Mouse (Mus musculus): ENCODE results near the gene Cbx6. TPM values are rescaled to one million over a fixed set of nuclear protein-coding genes. Genes with fewer than 3 reads are reported as not detected.
A peak's percentile ranks its signal among the peaks of the same experiment; 100 is the strongest.

Cbx6 gene
- polyA plus RNA-seq (2014; fragmentation: Nextera tagmentation; extraction: Ambion mirVana), result 38.7 and 40.4 TPM in 2 replicates

GRCm38 (mm10) chr15:79834130-79834880 is at the start of gene Cbx6, which contains the start of gene Npcd:
TSS of gene Cbx6 (minus strand) at chr15:79834688.
TSS of gene Npcd (minus strand) at chr15:79834237.
- H3K27me3 ChIP-seq (ENCODE audit: control insufficient read depth, insufficient read depth, low read length), result no peaks in the 10 kb centered on the region
- peak within 1 kb of the TSS; percentile 95 for H3K27ac ChIP-seq (ENCODE audit: low read length)
- peak; percentile 87 for ATAC-seq (ENCODE audit: insufficient number of reproducible peaks, insufficient read depth, low FRiP score, low read depth)
- no peaks in the 10 kb centered on the region for H3K9me3 ChIP-seq (ENCODE audit: control insufficient read depth, low read depth, low read length)
- WGBS, result under 1% methylated on average over 58 of the region's 58 CpGs
- peak within 1 kb of the TSS; percentile 88 for H3K4me3 ChIP-seq (ENCODE audit: low read depth, low read length)
- H3K36me3 ChIP-seq (ENCODE audit: control insufficient read depth, insufficient read depth, low read length), result peaks cover 6% of the 10 kb centered on the region; the same call in 1 of the 2 replicates
- H3K9ac ChIP-seq (replicated peaks; ENCODE audit: low read depth, low read length), result peak within 1 kb of the TSS; percentile 76
- peaks cover 20% of the 10 kb centered on the region for H3K4me1 ChIP-seq (ENCODE audit: control insufficient read depth, insufficient read depth, low read length)
- peak within 1 kb of the TSS; percentile 80 for H3K4me2 ChIP-seq (replicated peaks; ENCODE audit: low read depth, low read length)

- H3K4me2 ChIP-seq (replicated peaks; ENCODE audit: low read depth, low read length), result peak overlapping the region; percentile 49
- WGBS, result under 1% methylated on average over 30 of the region's 30 CpGs
- peaks cover 8% of the 10 kb centered on the region for H3K4me1 ChIP-seq (ENCODE audit: control insufficient read depth, insufficient read depth, low read length)
- peak; percentile 70; the same call in 1 of the 2 replicates for ATAC-seq (ENCODE audit: insufficient number of reproducible peaks, insufficient read depth, low FRiP score, low read depth)
- H3K36me3 ChIP-seq (ENCODE audit: control insufficient read depth, insufficient read depth, low read length), result no peaks in the 10 kb centered on the region
- H3K9me3 ChIP-seq (ENCODE audit: control insufficient read depth, low read depth, low read length), result no peaks in the 10 kb centered on the region
- no peaks in the 10 kb centered on the region for H3K27me3 ChIP-seq (ENCODE audit: control insufficient read depth, insufficient read depth, low read length)
- peak overlapping the region; percentile 40; the same call in 1 of the 2 replicates for H3K9ac ChIP-seq (replicated peaks; ENCODE audit: low read depth, low read length)
- H3K4me3 ChIP-seq (ENCODE audit: low read depth, low read length), result peak overlapping the region; percentile 42
- peak overlapping the region; percentile 80; the same call in 1 of the 2 replicates for H3K27ac ChIP-seq (ENCODE audit: low read length)
Measured at GRCm38 (mm10) chr15:79883352-79883822, 48.9 kb upstream of the Cbx6 start.

GRCm38 (mm10) chr15:79882623-79883267 is 48.3 kb upstream of the Cbx6 start:
- H3K27ac ChIP-seq (ENCODE audit: low read length), result no peak overlapping the region
- no peaks in the 10 kb centered on the region for H3K27me3 ChIP-seq (ENCODE audit: control insufficient read depth, insufficient read depth, low read length)
- H3K4me2 ChIP-seq (replicated peaks; ENCODE audit: low read depth, low read length), result peak overlapping the region; percentile 49
- no peak for ATAC-seq (ENCODE audit: insufficient number of reproducible peaks, insufficient read depth, low FRiP score, low read depth)
- peak overlapping the region; percentile 42 for H3K4me3 ChIP-seq (ENCODE audit: low read depth, low read length)
- H3K9me3 ChIP-seq (ENCODE audit: control insufficient read depth, low read depth, low read length), result no peaks in the 10 kb centered on the region
- H3K9ac ChIP-seq (replicated peaks; ENCODE audit: low read depth, low read length), result 0 out of 2 replicates have a peak overlapping the region, but pooled peaks have one; percentile 40
- peaks cover 8% of the 10 kb centered on the region for H3K4me1 ChIP-seq (ENCODE audit: control insufficient read depth, insufficient read depth, low read length)
- H3K36me3 ChIP-seq (ENCODE audit: control insufficient read depth, insufficient read depth, low read length), result no peaks in the 10 kb centered on the region
- 31% methylated on average over 19 of the region's 19 CpGs for WGBS

GRCm38 (mm10) chr15:79880477-79880876 is 46.0 kb upstream of the Cbx6 start:
- Histone ChIP-seq H3K4me3 (ENCODE audit: low read depth, low read length) (no peak overlapping the region), H3K4me1 (ENCODE audit: control insufficient read depth, insufficient read depth, low read length) (peaks cover 8% of the 10 kb centered on the region), H3K4me2 (replicated peaks; ENCODE audit: low read depth, low read length) (no peak overlapping the region), H3K27ac (ENCODE audit: low read length) (no peak overlapping the region), H3K36me3 (ENCODE audit: control insufficient read depth, insufficient read depth, low read length) (no peaks in the 10 kb centered on the region), H3K27me3 (ENCODE audit: control insufficient read depth, insufficient read depth, low read length) (no peaks in the 10 kb centered on the region), H3K9me3 (ENCODE audit: control insufficient read depth, low read depth, low read length) (no peaks in the 10 kb centered on the region), H3K9ac (replicated peaks; ENCODE audit: low read depth, low read length) (no peak overlapping the region)
- 80% methylated on average over 3 of the region's 3 CpGs for WGBS
- ATAC-seq (ENCODE audit: insufficient number of reproducible peaks, insufficient read depth, low FRiP score, low read depth), result no peak

GRCm38 (mm10) chr15:79879319-79879718 is 44.8 kb upstream of the Cbx6 start:
- Histone ChIP-seq H3K27me3 (ENCODE audit: control insufficient read depth, insufficient read depth, low read length) (no peaks in the 10 kb centered on the region), H3K9me3 (ENCODE audit: control insufficient read depth, low read depth, low read length) (no peaks in the 10 kb centered on the region), H3K4me1 (ENCODE audit: control insufficient read depth, insufficient read depth, low read length) (peaks cover 8% of the 10 kb centered on the region), H3K36me3 (ENCODE audit: control insufficient read depth, insufficient read depth, low read length) (no peaks in the 10 kb centered on the region), H3K27ac (ENCODE audit: low read length) (peak overlapping the region; percentile 94), H3K4me2 (replicated peaks; ENCODE audit: low read depth, low read length) (peak overlapping the region; percentile 33), H3K9ac (replicated peaks; ENCODE audit: low read depth, low read length) (no peak overlapping the region), H3K4me3 (ENCODE audit: low read depth, low read length) (peak overlapping the region; percentile 8; the same call in 1 of the 2 replicates)
- WGBS, result 18% methylated on average over 13 of the region's 13 CpGs
- ATAC-seq (ENCODE audit: insufficient number of reproducible peaks, insufficient read depth, low FRiP score, low read depth), result peak; percentile 86

- peak; percentile 24 for ATAC-seq (ENCODE audit: insufficient number of reproducible peaks, insufficient read depth, low FRiP score, low read depth)
- Histone ChIP-seq H3K9ac (replicated peaks; ENCODE audit: low read depth, low read length) (no peak overlapping the region), H3K27ac (ENCODE audit: low read length) (peak overlapping the region; percentile 94), H3K4me3 (ENCODE audit: low read depth, low read length) (peak overlapping the region; percentile 8; the same call in 1 of the 2 replicates), H3K27me3 (ENCODE audit: control insufficient read depth, insufficient read depth, low read length) (no peaks in the 10 kb centered on the region), H3K4me1 (ENCODE audit: control insufficient read depth, insufficient read depth, low read length) (peaks cover 8% of the 10 kb centered on the region), H3K4me2 (replicated peaks; ENCODE audit: low read depth, low read length) (peak overlapping the region; percentile 33), H3K36me3 (ENCODE audit: control insufficient read depth, insufficient read depth, low read length) (no peaks in the 10 kb centered on the region), H3K9me3 (ENCODE audit: control insufficient read depth, low read depth, low read length) (no peaks in the 10 kb centered on the region)
- WGBS, result 60% methylated on average over 6 of the region's 6 CpGs
Measured at GRCm38 (mm10) chr15:79878725-79879136, 44.2 kb upstream of the Cbx6 start.

- no peak for ATAC-seq (ENCODE audit: insufficient number of reproducible peaks, insufficient read depth, low FRiP score, low read depth)
- no peak overlapping the region for H3K27ac ChIP-seq (ENCODE audit: low read length)
- H3K9ac ChIP-seq (replicated peaks; ENCODE audit: low read depth, low read length), result no peak overlapping the region
- H3K4me2 ChIP-seq (replicated peaks; ENCODE audit: low read depth, low read length), result no peak overlapping the region
- 88% methylated on average over 18 of the region's 18 CpGs for WGBS
- H3K36me3 ChIP-seq (ENCODE audit: control insufficient read depth, insufficient read depth, low read length), result no peaks in the 10 kb centered on the region
- H3K9me3 ChIP-seq (ENCODE audit: control insufficient read depth, low read depth, low read length), result no peaks in the 10 kb centered on the region
- no peak overlapping the region for H3K4me3 ChIP-seq (ENCODE audit: low read depth, low read length)
- no peaks in the 10 kb centered on the region for H3K27me3 ChIP-seq (ENCODE audit: control insufficient read depth, insufficient read depth, low read length)
- peaks cover 8% of the 10 kb centered on the region for H3K4me1 ChIP-seq (ENCODE audit: control insufficient read depth, insufficient read depth, low read length)
Measured at GRCm38 (mm10) chr15:79875261-79875995, 40.9 kb upstream of the Cbx6 start.

GRCm38 (mm10) chr15:79873995-79874394 is 39.5 kb upstream of the Cbx6 start:
- H3K4me3 ChIP-seq (ENCODE audit: low read depth, low read length), result no peak overlapping the region
- ATAC-seq (ENCODE audit: insufficient number of reproducible peaks, insufficient read depth, low FRiP score, low read depth), result no peak

More at GRCm38 (mm10) chr15:79873995-79874394, 39.5 kb upstream of the Cbx6 start:
- no peaks in the 10 kb centered on the region for H3K27me3 ChIP-seq (ENCODE audit: control insufficient read depth, insufficient read depth, low read length)
- no peak overlapping the region for H3K4me2 ChIP-seq (replicated peaks; ENCODE audit: low read depth, low read length)
- H3K9ac ChIP-seq (replicated peaks; ENCODE audit: low read depth, low read length), result no peak overlapping the region
- H3K4me1 ChIP-seq (ENCODE audit: control insufficient read depth, insufficient read depth, low read length), result peaks cover 3% of the 10 kb centered on the region; the same call in 1 of the 2 replicates
- H3K36me3 ChIP-seq (ENCODE audit: control insufficient read depth, insufficient read depth, low read length), result no peaks in the 10 kb centered on the region
- 47% methylated on average over 2 of the region's 2 CpGs for WGBS
- no peak overlapping the region for H3K27ac ChIP-seq (ENCODE audit: low read length)
- no peaks in the 10 kb centered on the region for H3K9me3 ChIP-seq (ENCODE audit: control insufficient read depth, low read depth, low read length)
